Mouse (Mus musculus) gastrocnemius, adult 18-20 months (tissue): ENCODE measurements around the gene Usp48. TPM values are rescaled to one million over a fixed set of nuclear protein-coding genes. Genes with fewer than 3 reads are reported as not detected.

Experiments
- total RNA-seq, 2 experiments: library from RNA; stranded (reverse); gene quantifications; 2 replicates each; pipeline ENCODE4 v1.2.3; 2021

The Usp48 gene
- total RNA-seq, 2 experiments from 2014 or later: 24.9 to 27.3 TPM

Other genes with a start within 250 kb of the Usp48 start
- gene Cdc42, start 236.0 kb upstream of the Usp48 start, total RNA-seq: 100 to 1,000 TPM; 167 to 172 TPM
- gene Cela3a, start 184.0 kb upstream of the Usp48 start, total RNA-seq: not detected
- gene Cela3b, start 163.2 kb upstream of the Usp48 start, total RNA-seq: under 1 TPM in 1 of 2 experiments, not detected in 1; 0.34 TPM
- not detected for gene 1700013G24Rik, start 140.5 kb upstream of the Usp48 start, total RNA-seq
- 10 to 100 TPM; 53.7 to 61.6 TPM for gene Hspg2, start 125.0 kb upstream of the Usp48 start, total RNA-seq
- gene Ldlrad2, start 19.2 kb upstream of the Usp48 start, total RNA-seq: not detected
- gene Rap1gap, start 71.0 kb downstream of the Usp48 start, total RNA-seq: 10 to 100 TPM in 1 of 2 experiments, 1 to 10 TPM in 1; 8.3 to 10.2 TPM
- gene Alpl, start 202.6 kb downstream of the Usp48 start, total RNA-seq: 10 to 100 TPM; 22.5 to 22.9 TPM